Mouse (Mus musculus) lung, postnatal 14 days (tissue): ENCODE measurements at regions not wholly inside any gene's neighbourhood (a gene's known extent, or its start where the extent isn't known, plus 50 kb on each side); places are given as distances from the start of the nearest gene placed in this dataset.

ENCODE experiments used
- DNase-seq: peaks from one replicate; pipeline ENCODE4 v3.0.0; 2021

- no peak for DNase-seq
Observed at GRCm38 (mm10) chr3:50888571-50889210, 335.6 kb upstream of the Noct start.

- no peak for DNase-seq
Observed at GRCm38 (mm10) chr3:50890537-50890936, 333.7 kb upstream of the Noct start.

DNA sequence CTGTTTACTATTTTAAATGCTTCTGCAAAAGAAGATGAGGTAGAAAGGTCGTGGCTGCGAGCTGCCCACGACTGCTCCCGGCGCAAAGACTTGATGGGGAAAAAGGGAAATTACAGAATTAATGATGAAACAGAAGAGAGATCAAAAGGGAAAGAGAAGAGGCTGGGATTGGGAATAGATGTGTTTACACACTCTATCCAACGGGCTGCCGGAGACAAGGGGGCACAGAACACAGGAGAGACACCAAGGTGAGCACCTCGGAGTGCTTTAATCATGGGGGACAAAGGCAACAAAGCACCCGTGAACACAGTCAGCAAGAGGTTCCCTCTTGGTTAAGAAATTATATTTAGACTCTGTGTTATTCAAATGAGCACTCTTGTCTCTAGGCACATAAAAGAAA, 326.1 kb upstream of the Noct start:
- DNase-seq: no peak

DNA sequence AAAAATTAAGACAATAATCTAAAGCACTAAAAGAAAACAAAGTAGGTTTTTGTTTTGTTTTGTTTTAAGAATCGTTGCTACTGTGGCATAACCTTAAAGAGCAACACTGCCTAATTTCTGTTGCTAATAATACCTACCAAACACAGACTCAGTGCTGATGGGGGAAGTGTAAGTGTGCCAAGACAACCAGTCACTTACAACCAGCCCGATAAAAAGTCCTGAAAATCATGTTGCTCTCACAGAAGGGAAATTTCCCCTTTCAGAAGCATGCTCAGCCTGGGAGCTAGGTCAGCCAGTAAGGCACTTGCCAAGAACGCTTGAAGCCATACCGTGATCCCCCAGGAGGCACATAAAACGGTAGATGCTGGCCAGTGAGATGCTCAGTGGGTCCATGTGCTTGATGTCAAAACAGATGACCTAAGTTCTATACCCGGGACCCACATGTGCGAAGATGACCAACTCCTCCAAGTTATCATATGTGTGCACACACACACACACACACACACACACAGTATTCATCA, 324.4 kb upstream of the Noct start:
- DNase-seq: no peak

- no peak for DNase-seq
Observed at GRCm38 (mm10) chr3:50900566-50900965, 323.7 kb upstream of the Noct start.

DNA sequence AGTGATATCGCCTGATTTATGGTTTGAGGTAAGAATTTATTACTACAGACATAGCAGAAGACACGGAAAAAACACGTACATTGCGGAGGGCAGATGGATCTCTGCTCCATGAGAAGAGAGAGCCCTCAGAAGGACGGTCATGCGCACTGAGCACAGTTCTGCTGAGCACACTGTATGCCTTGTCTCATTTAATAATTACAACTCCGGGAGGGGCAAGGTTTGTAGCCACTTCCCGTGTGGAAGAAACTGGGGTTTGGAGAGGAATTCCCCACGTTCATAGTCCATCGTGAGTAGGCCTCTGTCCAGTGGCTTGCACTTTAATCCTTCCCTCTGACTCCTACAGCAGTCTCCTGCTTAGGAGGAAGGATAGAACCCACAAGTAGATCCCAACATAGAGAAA, 322.9 kb upstream of the Noct start:
- no peak for DNase-seq

GRCm38 (mm10) chr3:50902933-50903332, 321.3 kb upstream of the Noct start:
- no peak for DNase-seq

- no peak for DNase-seq
Observed at GRCm38 (mm10) chr3:50904716-50905116, 319.5 kb upstream of the Noct start.

- DNase-seq: no peak
Observed at GRCm38 (mm10) chr3:50905274-50905992, 318.8 kb upstream of the Noct start.

DNA sequence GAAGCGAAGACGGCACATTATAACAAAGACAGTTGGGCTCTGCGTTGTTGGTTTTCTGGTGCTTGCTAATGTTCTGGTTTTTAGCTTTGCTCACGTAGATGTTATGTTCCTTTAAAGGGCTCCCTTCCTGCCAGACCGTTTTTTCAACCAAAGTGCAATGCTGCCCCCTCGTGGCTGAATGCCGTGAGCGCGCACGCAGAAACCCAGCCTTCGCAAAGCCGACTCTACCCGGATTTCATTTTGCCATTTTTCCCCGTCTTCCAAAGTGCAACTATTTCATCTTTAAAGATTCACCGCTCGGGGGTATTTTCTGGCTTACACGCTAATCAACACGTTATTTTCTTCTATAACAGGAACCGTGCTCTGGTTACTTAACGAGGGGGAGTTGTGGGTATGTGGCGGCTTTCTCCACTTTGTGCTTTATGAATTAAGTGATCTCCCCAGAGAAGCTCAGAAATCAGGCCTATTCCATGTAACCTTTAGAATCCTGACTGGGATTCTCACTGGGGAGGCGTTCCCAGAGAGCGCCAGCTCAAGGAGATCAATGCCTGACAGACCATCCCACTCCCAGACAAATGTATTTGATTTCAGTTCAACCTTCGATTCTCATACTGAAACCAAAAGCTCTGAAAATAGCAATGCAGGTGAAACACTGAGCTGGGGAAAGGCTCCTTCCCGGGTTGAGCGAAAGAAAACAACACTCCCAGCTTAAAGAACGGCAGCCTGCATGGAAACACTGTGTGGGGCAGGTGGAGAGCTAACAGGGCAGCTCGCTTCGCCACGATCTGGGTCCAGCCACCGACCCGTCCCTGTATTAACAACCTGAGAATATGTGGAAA, 318.0 kb upstream of the Noct start:
- DNase-seq: peak; percentile 95

- no peak for DNase-seq
Observed at GRCm38 (mm10) chr3:50912980-50913518, 311.2 kb upstream of the Noct start.

DNA sequence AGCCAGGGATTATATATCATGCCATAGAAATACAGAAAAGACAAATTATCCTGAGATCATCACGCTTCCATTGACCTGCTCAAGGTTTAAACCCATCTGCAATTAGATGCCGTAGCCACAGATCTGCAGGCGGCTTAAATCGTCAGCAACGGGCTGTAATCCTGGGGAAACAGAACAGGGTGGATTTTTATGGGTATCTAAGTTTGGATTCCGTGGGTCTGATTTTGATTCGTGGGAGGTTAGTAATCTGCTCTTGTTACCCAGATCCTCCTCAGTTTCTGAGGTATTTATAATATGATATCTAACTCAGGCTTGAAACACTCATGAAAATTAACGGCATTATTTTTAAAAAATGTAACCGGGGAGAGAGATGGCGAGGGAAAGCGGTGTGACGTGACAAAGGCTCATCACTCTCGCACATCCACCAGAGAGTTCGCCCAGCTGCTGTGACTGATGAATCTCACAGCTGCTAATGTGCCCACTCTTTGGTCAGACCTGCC, 309.3 kb upstream of the Noct start:
- DNase-seq: no peak

- DNase-seq: no peak
Observed at GRCm38 (mm10) chr3:50916305-50916854, 307.9 kb upstream of the Noct start.

DNA sequence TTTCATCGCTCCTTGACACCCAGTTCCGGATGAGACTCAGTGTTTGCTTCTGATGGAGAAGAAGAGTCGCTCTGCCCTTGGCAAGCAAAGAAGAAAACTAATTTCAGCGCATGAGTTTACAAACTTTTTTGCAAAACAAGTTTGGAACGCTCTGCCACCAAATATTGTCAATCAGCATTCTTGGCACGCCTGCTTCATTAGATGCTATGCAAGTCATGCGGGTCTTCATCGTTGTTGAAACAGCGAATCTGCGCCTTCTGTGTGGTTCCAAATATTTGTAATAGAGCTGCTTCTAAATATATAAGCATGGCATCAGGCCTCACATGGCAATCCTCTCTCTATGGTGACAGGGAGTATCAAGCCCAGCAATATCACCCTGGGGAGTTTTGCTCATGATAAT, 301.9 kb upstream of the Noct start:
- DNase-seq: no peak

DNA sequence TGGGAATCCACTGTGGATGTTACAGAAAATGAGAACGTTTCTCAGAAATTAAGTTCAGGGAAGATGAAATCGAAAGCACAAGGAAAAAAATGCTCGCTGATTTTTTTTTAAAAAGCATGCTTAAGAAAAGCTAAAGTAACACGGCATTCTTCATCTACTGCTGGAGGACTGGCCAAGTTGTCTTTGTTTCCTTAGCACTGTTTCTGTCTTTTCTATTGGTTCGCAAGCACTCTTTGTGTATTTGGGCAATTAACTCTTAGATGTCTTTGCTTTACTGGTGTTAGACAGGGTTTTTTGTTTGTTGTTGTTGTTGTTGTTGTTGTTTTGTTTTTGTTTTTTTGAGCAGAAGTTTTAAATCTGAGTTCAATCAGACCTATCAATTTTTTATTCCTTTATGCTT, 301.4 kb upstream of the Noct start:
- no peak for DNase-seq

GRCm38 (mm10) chr3:50923327-50923726, 300.9 kb upstream of the Noct start:
- DNase-seq: no peak

- DNase-seq: no peak
Observed at GRCm38 (mm10) chr3:50927318-50927717, 296.9 kb upstream of the Noct start.

DNA sequence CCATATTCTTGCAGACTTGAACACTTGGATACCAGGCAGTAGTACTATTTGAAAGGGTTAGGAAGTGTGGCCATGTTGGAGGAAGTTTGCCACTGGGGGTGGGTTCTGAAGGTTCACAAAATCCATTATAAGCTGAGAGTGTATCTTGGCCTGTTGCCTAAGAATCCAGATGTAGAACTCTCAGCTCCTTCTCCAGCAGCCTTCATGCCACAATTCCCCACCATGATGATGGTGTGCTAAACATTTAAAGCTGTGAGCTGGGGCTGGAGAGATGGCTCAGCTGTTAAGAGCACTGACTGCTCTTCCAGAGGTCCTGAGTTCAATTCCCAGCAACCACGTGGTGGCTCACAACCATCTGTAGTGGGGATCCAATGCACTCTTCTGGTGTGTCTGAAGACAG, 295.2 kb upstream of the Noct start:
- DNase-seq: no peak

DNA sequence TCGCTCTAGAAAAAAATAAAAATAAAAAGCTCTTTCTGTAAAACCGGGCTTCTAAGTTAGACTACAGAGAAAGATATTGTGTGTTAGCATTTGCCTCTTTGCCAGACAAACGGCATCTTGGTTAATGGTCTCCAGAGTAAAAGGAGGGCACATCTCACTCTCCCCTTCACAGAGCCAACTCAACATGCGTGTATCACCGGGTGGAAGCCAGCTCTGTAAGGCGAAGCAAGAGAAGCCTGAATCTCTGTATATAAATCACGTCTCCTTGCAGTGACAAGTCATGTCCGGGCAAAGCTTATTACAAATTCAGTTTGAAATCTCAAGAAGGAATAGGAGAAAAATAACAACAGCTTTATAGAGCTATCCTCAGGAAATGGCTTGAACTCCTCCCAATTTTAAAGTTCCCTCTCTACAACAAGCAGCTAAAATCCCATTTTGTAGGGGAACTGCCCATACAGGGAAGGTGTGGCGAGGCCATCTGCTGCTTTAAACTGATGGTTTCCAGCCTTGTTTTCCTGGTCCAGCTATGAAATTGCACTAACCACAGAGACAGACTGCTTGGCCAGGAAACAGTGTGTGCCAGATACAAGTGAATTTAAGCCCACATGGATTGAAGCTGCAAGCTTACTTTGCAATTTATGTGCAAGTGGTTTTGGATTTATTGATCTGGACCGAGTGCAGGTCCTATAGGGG, 291.7 kb upstream of the Noct start:
- no peak for DNase-seq

DNA sequence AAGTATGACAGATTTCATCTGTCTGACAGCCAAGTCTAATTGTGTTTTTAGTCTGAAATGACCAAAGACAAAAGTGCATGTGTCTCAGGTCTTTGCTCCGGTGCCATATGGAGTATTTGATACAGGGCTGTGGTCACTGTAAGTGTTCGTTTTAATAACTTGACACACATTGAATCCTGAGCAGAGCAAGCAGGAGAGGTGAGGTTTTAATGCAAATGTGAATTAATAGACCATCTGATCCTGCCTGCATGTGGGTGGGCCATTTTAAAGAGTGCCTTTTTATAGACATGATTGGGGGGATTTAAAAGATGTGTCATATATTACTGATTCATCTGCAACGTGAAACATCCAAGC, 291.2 kb upstream of the Noct start:
- no peak for DNase-seq

DNA sequence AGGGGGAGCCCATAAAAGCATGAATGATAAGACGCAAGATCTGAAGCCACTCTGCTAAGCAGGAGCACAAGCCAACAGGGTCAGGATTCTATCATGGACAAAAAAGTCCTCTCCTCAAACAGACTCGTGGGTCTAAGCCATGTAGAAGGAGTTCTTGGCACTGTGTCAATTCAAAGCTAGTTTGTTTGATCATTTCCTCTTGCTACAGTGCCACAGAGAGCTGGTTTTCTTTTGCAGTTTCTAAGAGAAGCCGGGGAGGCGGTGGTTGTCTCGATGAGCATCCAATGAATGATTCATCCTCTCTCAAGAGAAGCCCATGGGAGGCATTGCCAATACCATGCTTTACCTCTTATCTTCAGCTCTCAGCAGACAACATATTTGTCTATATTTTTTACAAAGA, 284.6 kb upstream of the Noct start:
- peak; percentile 12 for DNase-seq

DNA sequence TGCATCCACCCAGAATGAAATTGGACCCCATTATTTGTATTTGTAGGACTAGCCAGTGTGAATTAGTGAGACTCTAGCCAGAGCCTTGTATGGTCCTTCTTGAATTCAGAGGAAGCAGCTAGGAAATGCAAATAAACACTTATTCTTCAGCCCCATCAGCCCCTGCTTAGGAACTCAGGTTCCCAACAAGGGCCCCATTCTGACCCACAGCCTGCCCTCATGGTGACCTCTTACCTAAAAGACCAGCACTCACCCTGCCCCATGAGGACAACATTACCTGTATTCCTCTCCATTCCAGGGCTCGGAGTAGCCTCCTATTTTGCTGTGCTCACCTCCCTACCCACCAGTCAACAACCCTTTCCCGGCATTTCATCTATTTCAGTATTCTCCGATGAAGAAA, 283.6 kb upstream of the Noct start:
- DNase-seq: no peak
